Mouse (Mus musculus): ENCODE results near the gene Tfcp2l1.
A peak's percentile ranks its signal among the peaks of the same experiment; 100 is the strongest.
"Not testable (repeated sequence)": the region's sequence is repeated elsewhere in the genome, so short reads cannot be mapped to it uniquely, and the experiment has no call there.

Gene Tfcp2l1

DNA sequence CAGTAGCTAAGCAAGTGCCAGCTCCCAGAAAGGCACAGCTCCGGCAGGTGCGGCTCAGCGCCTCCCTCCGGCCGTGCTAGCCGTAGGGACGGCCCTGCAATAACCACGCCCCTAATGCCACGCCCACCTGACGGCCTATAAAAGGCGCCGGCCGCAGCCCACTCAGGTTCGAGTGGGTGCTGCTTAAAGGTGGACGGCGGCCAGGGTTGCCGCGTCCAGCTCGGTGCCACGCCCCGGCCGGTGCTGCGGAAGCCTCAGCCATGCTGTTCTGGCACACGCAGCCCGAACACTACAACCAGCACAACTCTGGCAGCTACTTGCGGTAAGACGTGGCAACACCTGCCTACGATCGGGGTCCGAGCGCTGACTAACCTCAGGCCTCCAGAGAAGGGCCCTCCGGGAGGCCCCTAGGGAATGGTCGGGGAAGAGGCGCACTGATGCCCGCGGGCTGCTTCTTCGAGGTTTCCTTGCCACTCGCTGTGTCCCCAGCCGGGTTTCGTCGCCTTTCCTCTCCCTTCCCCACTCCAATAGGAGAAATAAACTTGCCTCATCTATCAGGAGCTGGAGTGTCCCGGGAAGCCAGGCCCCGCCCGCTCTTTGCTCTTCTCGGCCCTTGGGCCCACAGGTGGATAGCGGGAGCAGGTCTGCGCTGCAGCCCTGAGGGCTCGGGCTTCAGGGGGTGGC, at the start of gene Tfcp2l1:
Gene Tfcp2l1 (plus strand): TSS at position 165 of the 684 bp plus-strand sequence.
- peak; percentile 41 for DNase-seq (ENCODE audit: low read depth, low spot score)

DNA sequence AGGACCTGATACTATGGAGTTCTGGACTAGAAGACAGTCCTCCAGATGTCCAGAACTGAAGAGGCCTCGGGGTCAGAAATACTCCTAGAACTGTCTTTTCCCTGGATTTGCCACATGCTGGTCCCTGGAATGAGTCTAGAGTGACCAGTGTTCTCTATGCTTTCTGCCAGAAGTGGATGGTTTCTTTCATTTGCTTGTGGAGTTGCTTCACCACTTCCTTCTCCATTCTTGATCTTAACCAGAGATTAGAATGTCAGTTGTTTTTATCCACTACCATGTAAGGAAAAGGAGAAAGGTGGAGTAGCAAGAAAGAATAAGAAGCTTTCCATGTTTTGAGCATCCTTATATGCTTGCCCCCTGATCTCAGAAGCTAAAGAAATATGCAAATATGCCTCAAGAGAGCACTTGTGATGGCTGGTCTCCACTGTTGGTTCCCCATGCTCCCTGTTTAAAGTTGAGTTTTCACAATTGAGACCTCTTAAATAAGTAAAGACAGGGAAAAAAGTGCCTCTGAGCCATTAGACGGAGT, 47.5 kb upstream of the Tfcp2l1 start:
- no peak for DNase-seq (ENCODE audit: low read depth, low spot score)

DNA sequence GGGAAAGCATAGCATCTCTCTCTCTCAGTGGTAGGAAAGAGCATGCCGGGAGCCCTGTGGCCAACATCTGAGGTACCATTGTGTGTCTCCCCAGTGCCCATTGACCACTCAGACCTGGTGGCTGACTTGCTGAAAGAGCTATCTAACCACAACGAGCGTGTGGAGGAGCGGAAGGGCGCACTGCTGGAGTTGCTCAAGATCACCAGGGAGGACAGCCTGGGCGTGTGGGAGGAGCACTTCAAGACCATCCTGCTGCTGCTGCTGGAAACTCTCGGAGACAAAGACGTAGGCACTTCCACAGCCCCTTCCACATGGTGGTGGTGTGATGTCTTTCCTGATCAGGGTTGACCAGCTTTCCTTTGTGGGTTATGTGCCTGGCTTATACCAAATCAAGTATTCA, 46.6 kb upstream of the Tfcp2l1 start:
- no peak for DNase-seq (ENCODE audit: low read depth, low spot score)

DNA sequence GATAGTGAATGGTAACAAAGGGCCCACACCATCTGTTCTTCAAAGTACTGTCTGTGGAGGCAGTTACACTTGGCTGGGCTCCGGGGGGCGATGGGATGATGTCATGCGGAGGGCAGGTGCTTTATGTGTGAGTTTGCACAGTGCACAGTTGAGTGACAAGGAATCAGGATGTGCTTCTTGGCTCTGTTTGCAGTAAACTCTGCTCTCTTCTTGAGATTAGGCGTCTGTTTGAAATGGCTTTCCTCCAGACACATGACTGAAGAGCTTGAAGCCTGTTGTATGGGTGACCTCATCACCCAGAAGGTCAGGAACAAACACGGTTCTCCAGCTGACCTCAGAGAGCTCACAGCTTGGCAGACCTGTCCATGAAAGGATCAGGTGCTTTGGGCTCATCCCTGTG, 38.0 kb upstream of the Tfcp2l1 start:
- no peak for DNase-seq (ENCODE audit: low read depth, low spot score)

DNA sequence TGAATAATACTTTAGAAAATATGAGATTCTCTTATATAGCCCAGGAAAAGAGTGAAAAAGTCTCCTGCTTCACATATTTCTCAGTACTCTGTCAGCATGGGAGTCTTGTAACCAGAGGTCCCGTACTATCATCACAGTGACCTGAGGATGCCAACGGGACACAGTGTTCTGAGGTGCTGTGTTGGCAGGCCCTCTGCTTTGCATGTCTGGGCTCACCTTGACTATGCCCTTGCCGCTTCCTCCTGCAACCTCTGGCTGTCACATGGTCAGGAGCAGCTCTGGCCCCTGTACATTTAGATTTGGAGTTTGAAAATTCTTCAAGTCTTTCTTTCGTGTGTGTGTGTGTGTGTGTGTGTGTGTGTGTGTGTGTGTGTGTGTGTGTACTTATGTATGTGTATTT, 34.8 kb upstream of the Tfcp2l1 start:
- DNase-seq (ENCODE audit: low read depth, low spot score), result no peak

DNA sequence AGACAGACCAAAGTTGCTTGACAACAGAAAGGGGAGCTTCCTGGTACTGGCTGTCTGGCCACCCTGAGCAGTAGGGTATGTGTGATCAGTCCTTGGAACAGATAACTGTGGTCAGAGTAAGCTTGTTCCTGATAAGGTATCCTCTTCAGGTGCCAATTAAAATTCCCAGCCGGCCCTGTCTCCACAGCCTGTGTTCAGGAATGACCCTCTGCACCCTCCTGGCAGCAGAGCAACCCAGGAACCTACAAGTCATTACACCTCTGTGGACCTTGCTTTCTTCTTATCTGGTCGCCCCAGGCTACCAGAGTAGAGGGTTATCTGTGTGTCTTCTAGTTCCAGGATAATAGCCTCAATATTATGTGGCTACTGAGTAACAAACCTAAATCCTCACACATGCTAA, 32.4 kb upstream of the Tfcp2l1 start:
- no peak for DNase-seq (ENCODE audit: low read depth, low spot score)

DNA sequence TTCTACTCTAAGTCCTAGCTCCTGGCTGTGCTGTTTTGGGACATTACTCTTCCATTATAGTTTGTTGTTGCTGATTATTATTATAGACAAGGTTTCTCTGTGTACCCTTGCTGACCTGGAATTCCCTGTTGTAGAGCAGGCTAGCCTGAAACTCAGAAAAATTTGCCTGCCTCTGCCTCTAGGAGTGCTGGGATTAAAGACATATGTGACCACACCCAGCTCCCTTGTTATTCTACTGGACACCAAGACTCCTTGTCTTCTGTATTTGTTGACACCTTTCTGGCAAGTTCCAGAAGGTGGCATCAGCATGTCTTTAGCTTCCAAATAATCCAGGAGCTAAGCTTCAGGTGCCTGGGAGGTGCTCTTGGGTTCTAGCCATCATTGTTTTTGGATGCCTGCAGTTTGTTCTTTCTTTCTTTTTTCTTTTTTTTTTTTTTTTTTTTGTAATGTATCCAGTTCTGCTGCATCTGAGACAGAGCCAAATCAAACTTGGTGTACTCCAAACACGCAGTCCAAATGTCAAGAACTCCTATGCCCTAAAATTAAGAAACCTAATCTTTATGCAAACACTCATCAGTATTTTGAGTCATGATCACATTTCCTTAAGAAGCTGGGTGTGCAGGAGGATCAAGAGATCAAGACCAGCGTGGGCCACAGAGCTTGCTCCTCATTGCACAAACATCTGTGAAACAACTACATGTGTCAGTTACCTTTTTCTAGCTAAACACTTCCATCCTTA, 30.1 kb upstream of the Tfcp2l1 start:
- no peak for DNase-seq (ENCODE audit: low read depth, low spot score)

DNA sequence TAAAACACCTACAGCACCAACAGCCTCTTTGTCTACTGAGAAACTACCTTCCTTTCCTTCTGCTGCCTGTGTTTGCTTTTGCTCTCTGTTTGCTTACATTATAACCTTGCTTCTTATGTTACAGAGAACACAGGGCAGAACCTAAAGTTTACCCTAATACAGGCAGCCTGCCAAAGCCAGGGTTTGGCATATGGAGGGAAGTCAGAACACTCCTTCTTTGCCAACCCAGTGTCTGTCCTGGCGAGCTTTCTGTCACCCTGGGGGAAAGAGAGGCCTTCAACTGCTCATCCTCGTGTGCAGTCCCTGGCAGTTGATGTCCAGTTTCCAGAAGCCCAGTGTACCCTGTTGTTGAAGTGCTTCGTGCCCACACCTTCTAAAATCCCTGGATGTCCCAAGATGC, 29.4 kb upstream of the Tfcp2l1 start:
- no peak for DNase-seq (ENCODE audit: low read depth, low spot score)

DNA sequence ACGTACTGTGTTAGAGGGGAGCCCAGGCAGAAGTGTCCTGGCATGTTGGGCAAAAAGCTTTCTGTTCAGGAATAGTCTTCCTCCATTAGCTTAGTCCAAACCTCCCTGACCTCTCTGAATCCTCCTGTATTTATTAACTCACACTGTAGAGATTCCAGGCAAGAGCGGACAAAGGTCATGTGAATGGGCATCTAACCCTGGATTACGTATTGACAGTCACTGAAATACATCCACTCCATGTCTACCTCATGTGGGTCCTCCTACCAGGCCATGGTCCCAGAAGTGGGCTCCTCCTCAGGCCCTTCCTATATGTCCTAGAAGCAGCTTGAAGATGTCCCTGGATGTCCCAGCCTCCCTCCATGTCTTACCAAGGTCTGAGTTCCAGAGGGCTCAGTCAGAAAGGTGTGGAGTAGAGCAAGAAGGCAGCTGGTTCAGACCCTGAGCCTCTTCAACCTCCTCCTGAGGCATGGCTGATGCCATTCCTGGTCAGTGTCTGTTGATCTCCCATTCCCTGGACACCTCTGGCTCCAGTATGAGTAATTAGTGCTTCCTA, 14.0 kb upstream of the Tfcp2l1 start:
- DNase-seq (ENCODE audit: low read depth, low spot score), result no peak

DNA sequence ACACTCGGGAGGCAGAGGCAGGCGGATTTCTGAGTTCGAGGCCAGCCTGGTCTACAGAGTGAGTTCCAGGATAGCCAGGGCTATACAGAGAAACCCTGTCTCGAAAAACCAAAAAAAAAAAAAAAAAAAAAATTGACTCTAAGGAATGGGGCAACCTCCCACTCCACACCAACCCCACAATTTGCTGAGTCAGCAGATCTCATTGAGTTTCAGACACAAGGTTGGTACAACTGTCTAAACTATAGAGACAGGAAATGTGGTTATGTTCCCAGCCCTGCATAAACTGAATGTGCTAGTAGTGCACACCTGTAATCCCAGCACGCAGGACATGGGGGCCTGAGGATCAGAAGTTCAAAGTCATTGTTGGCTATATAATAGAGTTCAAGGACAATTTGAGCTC, 6.7 kb upstream of the Tfcp2l1 start:
- DNase-seq (ENCODE audit: low read depth, low spot score), result not testable (repeated sequence)

DNA sequence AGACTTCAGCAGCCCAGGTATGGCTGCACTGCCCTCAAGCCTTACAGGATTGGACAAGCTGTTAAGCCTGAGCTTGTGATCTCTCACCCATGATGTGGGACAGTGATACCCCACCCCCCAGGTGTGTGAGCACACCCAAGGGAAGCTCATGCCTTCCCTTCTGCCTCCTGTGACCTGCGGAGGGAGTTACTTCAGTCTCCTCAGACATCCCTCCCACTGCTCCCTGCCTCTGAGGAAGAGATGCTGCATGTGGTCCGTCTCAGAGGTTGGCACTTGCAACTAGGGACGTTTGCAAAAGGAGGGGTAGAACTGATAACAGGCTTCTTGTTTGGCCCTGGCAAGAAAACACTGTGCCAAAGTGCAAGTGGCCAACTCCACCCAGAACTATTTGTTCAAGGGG, 4.9 kb upstream of the Tfcp2l1 start:
- no peak for DNase-seq (ENCODE audit: low read depth, low spot score)

DNA sequence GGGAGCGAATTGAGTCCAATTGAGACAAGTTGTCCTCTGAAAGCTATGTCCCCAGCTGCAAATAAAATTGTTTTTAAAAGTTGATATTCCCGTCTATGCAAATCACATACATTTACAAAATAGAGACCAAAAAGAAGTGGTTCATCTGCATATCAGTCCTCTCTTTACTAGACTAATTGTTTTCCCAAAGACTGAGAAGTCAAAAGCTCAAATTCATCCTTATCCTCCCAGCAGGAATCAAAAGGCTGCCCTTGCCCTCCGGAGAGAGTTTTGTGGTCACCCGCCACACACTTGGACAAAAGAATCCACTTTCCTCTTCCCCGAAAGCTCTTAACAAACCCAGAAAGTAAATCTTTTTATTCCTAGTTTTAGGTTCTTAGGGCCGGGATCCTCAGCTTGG, 2.3 kb upstream of the Tfcp2l1 start:
- no peak for DNase-seq (ENCODE audit: low read depth, low spot score)

DNA sequence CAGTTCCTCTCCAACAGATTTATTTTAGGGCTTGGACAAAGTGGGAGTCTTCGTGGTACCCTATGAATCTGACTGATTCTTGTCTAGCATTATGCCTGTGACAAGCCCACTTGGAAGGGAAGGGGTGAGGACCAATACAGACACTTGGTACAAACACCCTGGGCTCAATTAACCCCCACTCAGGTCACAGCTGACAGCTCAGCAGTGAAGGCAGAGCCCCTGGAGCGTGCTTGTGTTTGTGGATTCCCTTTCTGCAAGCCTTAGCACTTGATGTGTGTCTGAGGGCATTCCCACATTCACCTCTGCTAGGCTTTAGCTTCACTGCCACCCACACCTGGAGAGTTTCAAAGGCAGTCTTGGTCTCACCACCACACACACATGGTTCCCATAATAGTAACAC, 1.8 kb upstream of the Tfcp2l1 start:
- DNase-seq (ENCODE audit: low read depth, low spot score), result no peak

DNA sequence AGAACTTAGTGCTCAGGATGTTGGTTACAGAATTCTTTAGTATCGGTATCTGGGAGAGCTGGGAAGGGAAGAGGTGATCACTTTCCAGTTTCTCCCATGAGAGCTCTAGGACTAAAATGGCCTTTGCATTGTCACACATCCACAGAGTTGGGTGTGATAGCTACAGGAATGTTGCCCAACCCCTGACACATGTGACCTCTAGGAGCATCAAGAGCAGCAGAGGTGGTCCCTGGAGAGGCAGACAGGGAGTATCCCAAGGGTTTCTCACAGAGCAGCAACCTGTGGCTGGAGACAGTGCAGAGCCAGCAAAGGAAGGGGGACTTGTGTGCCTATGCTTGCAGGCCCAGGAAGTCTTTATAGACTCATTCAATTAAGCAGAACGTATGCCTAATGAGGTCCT, 1.3 kb upstream of the Tfcp2l1 start:
- DNase-seq (ENCODE audit: low read depth, low spot score), result no peak

DNA sequence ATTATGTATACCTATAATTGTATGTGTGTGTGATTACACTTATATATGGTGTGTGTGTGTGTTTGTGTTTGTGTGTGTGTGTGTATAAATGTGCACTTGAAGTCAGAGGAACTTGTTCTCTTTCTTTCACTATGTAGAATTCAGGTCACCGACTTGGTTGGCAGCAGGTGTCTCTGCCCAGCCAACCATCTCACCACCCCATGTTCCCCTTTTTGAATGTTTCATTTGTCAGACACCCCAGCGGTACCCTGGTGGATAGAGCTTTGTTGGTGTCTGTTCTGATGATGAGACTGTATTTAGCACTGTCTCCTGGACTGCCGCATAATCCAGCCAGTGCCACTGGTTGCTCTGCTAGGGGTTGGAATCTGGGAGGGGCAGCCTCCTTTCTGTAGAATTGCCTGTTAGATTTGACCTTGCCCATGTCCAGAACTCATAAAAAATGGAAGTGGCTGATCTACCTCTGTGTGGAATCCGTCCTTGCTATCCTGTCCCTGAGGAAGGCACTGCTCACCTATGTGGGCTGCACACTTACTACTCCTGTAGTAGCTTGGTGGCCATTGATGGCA, 5.8 kb downstream of the Tfcp2l1 start:
- DNase-seq (ENCODE audit: low read depth, low spot score), result no peak

DNA sequence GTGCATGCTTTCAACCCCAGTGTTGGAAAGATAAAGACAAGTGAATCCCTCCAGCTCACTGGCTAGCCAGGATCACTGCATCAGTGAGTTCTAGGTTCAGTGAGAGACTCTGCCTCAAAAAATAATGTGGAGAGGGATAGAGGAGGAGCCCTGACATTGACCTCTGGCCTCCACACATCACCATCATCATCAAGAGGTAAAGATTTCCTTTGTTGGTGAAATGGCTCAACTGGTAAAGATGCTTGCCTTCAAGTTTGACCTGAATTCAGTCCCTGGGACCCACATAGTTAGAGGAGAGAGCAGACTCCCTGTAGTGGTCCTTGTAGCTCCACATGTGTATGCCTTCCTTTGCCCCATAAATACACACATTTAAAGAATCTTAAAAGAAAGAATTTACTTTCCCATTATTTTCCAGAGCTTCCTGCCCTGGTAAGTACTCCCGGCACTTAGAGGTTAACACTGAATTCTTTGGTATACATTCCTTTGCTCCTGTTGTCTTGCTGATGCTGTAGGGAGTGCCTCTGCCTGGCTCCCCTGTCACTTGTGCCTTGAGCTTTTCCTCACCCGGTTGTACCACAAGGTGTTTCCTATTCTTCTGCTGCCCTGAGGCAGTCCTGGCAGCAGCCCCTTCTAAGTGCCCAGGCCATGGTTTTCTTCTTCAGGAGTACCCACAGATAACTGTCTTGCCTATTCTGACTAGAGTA, 14.7 kb downstream of the Tfcp2l1 start:
- DNase-seq (ENCODE audit: low read depth, low spot score), result no peak

DNA sequence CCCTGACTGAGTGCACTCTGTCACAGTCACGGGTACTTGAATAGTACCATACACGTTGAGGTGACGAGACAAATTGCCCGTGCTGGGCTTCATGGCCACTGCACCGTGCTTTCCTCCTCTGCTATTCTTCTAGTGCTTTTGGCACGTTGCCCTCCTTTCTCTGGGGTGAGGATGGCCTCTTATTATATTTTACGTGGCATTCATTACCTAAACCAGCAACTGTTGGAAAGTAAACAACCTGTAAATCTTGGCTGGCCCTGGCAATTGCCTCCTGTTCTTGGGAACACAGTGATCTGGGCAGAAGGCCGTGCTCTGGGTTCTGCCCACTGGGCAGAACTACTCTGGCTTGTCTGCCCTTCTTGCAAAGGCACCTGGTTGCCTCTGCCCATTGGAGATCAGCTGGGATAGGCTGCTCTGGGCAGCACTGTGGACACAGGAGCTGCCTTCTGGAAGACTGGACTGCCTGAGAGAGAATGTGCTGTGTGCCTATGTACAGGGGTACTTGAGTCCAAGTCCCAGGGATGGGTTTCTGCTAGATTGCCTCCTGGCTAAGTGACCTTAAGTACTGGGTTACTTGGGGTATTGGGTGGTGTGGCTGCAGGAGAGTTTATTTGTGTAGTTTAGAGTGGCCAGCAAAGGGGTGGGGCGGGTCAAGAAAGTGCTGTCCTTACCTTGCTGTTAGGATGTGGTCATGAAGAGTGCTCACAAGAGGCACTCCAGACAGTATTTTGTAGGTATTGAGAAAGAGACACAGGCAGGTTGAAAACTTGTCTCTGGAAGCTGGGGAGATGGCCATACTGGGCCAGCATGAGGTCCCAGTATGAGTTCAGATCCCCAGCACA, 15.6 kb downstream of the Tfcp2l1 start:
- DNase-seq (ENCODE audit: low read depth, low spot score), result no peak

DNA sequence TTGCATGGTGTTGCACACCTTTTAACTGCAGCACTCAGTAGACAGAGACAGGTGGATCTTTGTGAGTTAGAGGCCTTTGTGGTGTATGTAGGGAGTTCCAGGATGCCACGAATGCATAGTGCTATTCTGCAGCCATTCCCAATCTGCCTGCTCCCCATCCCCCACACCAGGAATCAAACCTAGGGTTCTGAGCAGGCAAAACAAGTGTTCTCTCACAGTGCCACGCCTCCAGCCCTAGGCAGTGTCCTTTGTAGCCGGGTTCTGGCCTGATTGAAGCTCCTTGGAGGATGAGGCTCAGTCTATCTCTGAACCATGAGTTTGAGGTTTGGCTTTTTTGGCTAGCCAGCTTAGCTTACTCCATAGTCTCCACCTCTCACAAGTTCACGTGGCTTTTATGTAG, 18.0 kb downstream of the Tfcp2l1 start:
- no peak for DNase-seq (ENCODE audit: low read depth, low spot score)

DNA sequence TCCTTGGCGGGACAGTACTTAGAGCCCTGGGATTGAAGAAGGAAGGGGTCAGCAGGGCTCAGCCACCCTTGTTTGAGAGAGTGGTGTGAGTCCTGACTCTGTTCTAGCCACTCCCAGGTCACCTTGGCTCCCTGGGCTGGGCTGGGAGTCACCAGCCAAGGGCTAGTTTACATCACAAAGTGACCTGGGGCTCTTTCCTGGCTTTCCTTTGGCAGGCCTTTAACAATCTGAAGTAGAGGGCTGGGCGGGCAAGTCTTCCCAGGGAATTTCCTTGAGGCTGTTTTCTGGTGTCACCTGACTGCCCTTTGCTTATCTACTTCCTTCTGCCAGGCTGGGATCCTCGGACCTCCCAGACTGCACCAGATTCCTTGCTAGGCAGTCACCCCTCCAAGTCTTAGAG, 20.3 kb downstream of the Tfcp2l1 start:
- no peak for DNase-seq (ENCODE audit: low read depth, low spot score)

DNA sequence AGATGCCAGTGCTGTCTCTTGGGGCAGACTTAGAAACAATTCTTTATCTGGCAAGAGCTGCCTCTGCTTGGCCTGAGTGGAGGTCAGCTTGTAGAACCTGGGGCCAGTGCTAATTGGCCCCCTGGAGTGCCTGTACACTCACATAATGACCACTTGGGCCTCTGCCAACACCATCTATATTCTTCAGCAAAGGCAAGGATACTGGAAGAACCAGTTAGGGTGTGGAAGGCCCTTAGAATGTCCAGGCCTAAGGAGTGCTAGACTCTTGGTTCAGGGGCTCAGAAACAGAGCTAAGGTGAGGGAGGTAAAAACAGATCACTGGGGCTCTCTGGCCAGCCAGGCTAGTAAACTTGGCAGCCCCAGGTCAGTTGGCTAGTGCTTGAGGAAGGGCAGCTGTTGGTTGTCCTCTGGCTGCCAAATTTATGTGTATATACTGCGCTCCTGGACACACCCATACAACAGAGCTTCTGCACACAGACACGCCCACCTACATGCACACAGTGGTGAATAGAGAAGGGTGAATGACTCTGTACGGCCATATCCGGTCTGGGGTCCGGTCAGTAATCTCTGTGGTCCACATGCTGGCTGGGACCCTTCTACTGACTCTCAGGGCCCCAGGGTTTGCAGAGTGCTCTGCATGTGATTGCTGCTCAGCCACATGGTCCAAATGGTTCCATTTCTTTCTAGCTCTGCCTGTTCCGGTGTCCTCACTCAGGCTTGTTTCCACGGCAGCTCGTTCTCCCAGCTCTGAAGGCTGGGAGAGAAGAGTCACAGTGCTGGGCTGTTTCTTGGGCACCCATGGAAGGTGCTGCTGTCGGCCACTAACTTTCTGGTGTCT, 22.4 kb downstream of the Tfcp2l1 start:
- no peak for DNase-seq (ENCODE audit: low read depth, low spot score)
